Mouse (Mus musculus) intestine, embryonic 16.5 days (tissue): ENCODE measurements around the gene Vwf. TPM values are rescaled to one million over a fixed set of nuclear protein-coding genes. Genes with fewer than 3 reads are reported as not detected.

Experiments used
- ATAC-seq: fragments of 200-750 bp; cut with Nextera tagmentation; 2 replicates; pipeline ENCODE4 v1.8.0; 2017; ENCODE audit warnings: moderate TSS enrichment, moderate library complexity
- H3K27ac ChIP-seq: fragments of 300-500 bp; sonication (generic); 2 replicates; pipeline ENCODE4 v1.5.1; 2014; ENCODE audit warnings: mild to moderate bottlenecking, low read length
- H3K27me3 ChIP-seq: fragments of 300-500 bp; sonication (generic); replicated peaks from 2 replicates; pipeline ENCODE4 v1.6.1; 2014; ENCODE audit warnings: low read length, control low read depth, mixed read lengths; ENCODE audit not compliant: control insufficient read depth, insufficient read depth
- H3K36me3 ChIP-seq: fragments of 300-500 bp; sonication (generic); 2 replicates; pipeline ENCODE4 v1.6.1; 2014; ENCODE audit warnings: low read length, control low read depth; ENCODE audit not compliant: control insufficient read depth, insufficient read depth
- H3K4me1 ChIP-seq: fragments of 300-500 bp; sonication (generic); 2 replicates; pipeline ENCODE4 v1.6.1; 2014; ENCODE audit warnings: low read length, control low read depth, mixed read lengths; ENCODE audit not compliant: control insufficient read depth, insufficient read depth
- H3K4me2 ChIP-seq: fragments of 300-500 bp; sonication (generic); 2 replicates; pipeline ENCODE4 v1.6.1; 2014; ENCODE audit warnings: low read depth, low read length, control low read depth
- H3K4me3 ChIP-seq: fragments of 300-500 bp; sonication (generic); 2 replicates; pipeline ENCODE4 v1.5.1; 2014; ENCODE audit warnings: mild to moderate bottlenecking, low read length
- H3K9ac ChIP-seq: fragments of 300-500 bp; sonication (generic); 2 replicates; pipeline ENCODE4 v1.6.1; 2014; ENCODE audit warnings: low read depth, low read length
- H3K9me3 ChIP-seq: fragments of 300-500 bp; sonication (generic); 2 replicates; pipeline ENCODE4 v1.6.1; 2016; ENCODE audit warnings: low read length, control low read depth; ENCODE audit not compliant: control insufficient read depth
- WGBS: fragments of 180-500 bp; shearing (Covaris S2); extraction: QIAGEN DNeasy Blood & Tissue Kit; methylation state at CpG from one replicate; pipeline ENCODE4 v1.1.7; 2014; 5-methylcytosine and 5-hydroxymethylcytosine counted together
- polyA plus RNA-seq: library from polyadenylated mRNA; unstranded; fragments of >200 nt; fragmentation: Nextera tagmentation; extraction: Ambion mirVana; gene quantifications from 2 replicates; pipeline ENCODE4 v1.2.1, GENCODE M21; 2015

Vwf gene
- polyA plus RNA-seq, 1 experiment from 2014 or later, result 7.0 TPM

DNA sequence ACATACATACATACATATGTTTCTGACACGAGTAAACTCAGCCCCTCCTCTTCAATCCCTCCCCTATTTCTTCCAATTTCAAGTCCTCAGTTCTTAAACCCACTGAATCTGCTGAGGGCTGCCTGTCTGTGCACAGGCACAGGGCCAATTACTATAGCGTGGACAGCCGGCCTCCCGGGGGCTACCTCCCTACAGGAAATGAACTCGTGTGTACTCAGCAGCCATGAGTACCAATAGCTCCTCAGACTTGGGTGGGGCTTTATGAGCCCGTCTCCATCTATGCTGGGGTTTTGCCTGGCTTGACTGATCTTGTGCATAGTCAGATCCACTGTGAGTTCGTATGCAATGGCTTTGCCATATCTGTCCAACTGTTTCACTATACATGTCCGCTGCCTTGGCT lies 7.2 kb upstream of the Vwf start:
- no peaks in the 10 kb centered on the region for H3K9me3 ChIP-seq
- H3K27me3 ChIP-seq, result no peaks in the 10 kb centered on the region
- H3K4me1 ChIP-seq, result peaks cover 4% of the 10 kb centered on the region
- no peak overlapping the region for H3K9ac ChIP-seq
- H3K36me3 ChIP-seq, result no peaks in the 10 kb centered on the region
- H3K4me3 ChIP-seq, result no peak overlapping the region
- WGBS, result 35% methylated on average over 8 of the region's 8 CpGs
- peak; percentile 71 for ATAC-seq
- no peak overlapping the region for H3K27ac ChIP-seq
- no peak overlapping the region for H3K4me2 ChIP-seq

DNA sequence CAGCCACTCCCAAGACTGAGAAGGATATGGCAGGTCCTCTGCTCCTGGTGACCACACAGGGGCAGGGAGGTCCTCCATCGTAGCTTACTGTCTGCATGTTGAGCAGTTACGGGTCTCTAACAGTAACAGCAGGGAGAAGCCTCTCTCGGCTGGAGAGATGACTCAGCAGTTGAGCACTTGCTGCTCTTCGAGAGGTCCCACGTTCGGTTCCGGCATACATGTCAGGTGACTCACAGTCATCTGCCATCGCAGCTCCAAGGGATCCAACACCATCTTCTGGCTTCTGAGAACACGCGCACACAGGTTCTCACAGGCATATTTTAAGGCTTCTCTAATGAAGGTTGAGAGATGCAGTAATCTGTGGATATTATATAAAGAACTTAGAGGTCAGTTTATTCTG lies 6.4 kb upstream of the Vwf start:
- Histone ChIP-seq H3K36me3 (no peaks in the 10 kb centered on the region), H3K9me3 (no peaks in the 10 kb centered on the region), H3K4me3 (no peak overlapping the region), H3K4me1 (peaks cover 4% of the 10 kb centered on the region), H3K27ac (no peak overlapping the region), H3K27me3 (no peaks in the 10 kb centered on the region), H3K4me2 (no peak overlapping the region), H3K9ac (no peak overlapping the region)
- WGBS, result 80% methylated on average over 10 of the region's 10 CpGs
- ATAC-seq, result no peak

DNA sequence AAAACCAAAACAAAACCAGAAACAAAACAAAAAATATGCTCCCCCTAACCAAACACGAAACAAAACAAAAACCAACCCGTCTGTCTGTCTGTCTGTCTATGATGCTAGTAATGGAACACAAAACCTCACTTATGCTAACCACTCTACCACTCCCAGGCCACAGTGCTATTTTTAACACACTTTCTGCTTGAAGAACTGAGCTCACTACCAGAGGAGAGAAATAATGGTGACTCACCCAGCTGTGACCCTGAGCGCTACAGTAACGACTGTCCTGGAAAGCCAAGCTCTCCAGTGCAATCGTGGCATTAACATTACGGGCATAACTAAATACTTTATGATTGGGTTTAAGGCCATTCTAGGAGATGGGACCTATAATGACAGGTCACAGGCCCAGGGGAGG lies 5.7 kb upstream of the Vwf start:
- Histone ChIP-seq H3K4me3 (no peak overlapping the region), H3K27ac (no peak overlapping the region), H3K4me1 (peaks cover 4% of the 10 kb centered on the region), H3K9me3 (no peaks in the 10 kb centered on the region), H3K36me3 (no peaks in the 10 kb centered on the region), H3K27me3 (no peaks in the 10 kb centered on the region), H3K9ac (no peak overlapping the region), H3K4me2 (no peak overlapping the region)
- WGBS, result 84% methylated on average over 6 of the region's 6 CpGs
- no peak for ATAC-seq

- Histone ChIP-seq H3K4me3 (no peak overlapping the region), H3K27me3 (no peaks in the 10 kb centered on the region), H3K9ac (no peak overlapping the region), H3K36me3 (no peaks in the 10 kb centered on the region), H3K27ac (no peak overlapping the region), H3K9me3 (no peaks in the 10 kb centered on the region), H3K4me1 (peaks cover 4% of the 10 kb centered on the region), H3K4me2 (no peak overlapping the region)
- WGBS, result 78% methylated on average over 6 of the region's 6 CpGs
- no peak for ATAC-seq
Observed at GRCm38 (mm10) chr6:125541296-125541695, 5.3 kb upstream of the Vwf start.

- Histone ChIP-seq H3K4me3 (no peak overlapping the region), H3K27ac (no peak overlapping the region), H3K36me3 (no peaks in the 10 kb centered on the region), H3K27me3 (no peaks in the 10 kb centered on the region), H3K4me1 (no peaks in the 10 kb centered on the region), H3K4me2 (no peak overlapping the region), H3K9me3 (no peaks in the 10 kb centered on the region), H3K9ac (no peak overlapping the region)
- 73% methylated on average over 10 of the region's 10 CpGs for WGBS
- ATAC-seq, result no peak
Observed at GRCm38 (mm10) chr6:125548406-125548805, 1.8 kb downstream of the Vwf start.

DNA sequence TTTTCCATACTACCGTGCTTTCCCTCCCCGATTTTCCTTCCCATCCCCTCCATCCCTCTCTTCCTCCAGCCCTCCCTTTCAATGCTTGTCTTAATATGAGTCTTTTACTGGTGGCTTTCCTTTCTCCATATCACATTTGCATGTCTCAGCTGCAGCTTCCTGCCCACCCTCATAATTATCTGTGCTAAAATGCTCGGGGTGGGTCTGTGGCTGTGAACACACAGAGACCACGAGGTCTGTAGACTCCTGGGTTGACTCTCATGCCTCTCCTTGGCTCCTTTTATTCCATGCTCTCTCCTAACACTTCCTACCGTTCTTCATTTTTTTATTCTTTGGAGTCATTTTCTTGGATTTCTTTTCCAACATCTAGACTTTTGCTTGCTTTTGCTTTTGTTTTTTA lies 3.6 kb downstream of the Vwf start:
- WGBS, result 68% methylated on average over 5 of the region's 5 CpGs

GRCm38 (mm10) chr6:125552760-125553159 lies 6.2 kb downstream of the Vwf start:
- Histone ChIP-seq H3K27me3 (no peaks in the 10 kb centered on the region), H3K36me3 (no peaks in the 10 kb centered on the region), H3K9ac (no peak overlapping the region), H3K27ac (no peak overlapping the region), H3K4me1 (no peaks in the 10 kb centered on the region), H3K4me3 (no peak overlapping the region), H3K4me2 (no peak overlapping the region), H3K9me3 (no peaks in the 10 kb centered on the region)
- WGBS, result 55% methylated on average over 6 of the region's 6 CpGs
- ATAC-seq, result no peak

More for the DNA sequence above, 3.6 kb downstream of the Vwf start:
- Histone ChIP-seq H3K4me3 (no peak overlapping the region), H3K4me1 (no peaks in the 10 kb centered on the region), H3K4me2 (no peak overlapping the region), H3K36me3 (no peaks in the 10 kb centered on the region), H3K9ac (no peak overlapping the region), H3K27me3 (no peaks in the 10 kb centered on the region), H3K27ac (no peak overlapping the region), H3K9me3 (no peaks in the 10 kb centered on the region)
- no peak for ATAC-seq

GRCm38 (mm10) chr6:125553551-125553950 lies 7.0 kb downstream of the Vwf start:
- Histone ChIP-seq H3K9me3 (no peaks in the 10 kb centered on the region), H3K4me2 (no peak overlapping the region), H3K27me3 (no peaks in the 10 kb centered on the region), H3K4me3 (no peak overlapping the region), H3K36me3 (no peaks in the 10 kb centered on the region), H3K27ac (no peak overlapping the region), H3K9ac (no peak overlapping the region), H3K4me1 (no peaks in the 10 kb centered on the region)
- WGBS, result 63% methylated on average over 4 of the region's 4 CpGs
- ATAC-seq, result no peak

- ATAC-seq, result no peak
- no peaks in the 10 kb centered on the region for H3K27me3 ChIP-seq
Observed at GRCm38 (mm10) chr6:125558831-125559230, 12.3 kb downstream of the Vwf start.

DNA sequence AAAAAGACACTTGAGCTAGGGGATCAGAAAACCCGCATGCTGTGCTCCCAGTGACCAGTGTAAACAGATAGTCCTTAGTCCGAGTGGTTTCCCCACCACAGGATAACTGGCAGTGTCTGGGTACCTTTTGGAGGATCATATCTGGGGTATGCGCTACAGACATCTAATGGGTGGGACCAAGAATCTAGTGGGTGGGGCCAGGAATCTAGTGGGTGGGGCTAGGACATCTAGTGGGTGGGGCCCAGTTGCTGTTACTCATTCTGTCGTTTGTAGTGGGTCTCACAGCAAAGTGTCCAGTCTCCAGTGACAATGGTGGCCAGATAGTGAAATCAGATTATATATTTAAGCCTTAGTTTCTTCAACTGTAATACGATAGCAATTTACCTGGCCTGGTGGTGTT lies 14.5 kb downstream of the Vwf start:
- no peak overlapping the region for H3K4me2 ChIP-seq
- H3K4me3 ChIP-seq, result no peak overlapping the region
- no peak overlapping the region for H3K27ac ChIP-seq
- WGBS, result 77% methylated on average over 5 of the region's 5 CpGs
- peaks cover 3% of the 10 kb centered on the region; the same call in 1 of the 2 replicates for H3K4me1 ChIP-seq
- ATAC-seq, result no peak
- no peaks in the 10 kb centered on the region for H3K9me3 ChIP-seq
- H3K36me3 ChIP-seq, result no peaks in the 10 kb centered on the region
- no peak overlapping the region for H3K9ac ChIP-seq
- H3K27me3 ChIP-seq, result no peaks in the 10 kb centered on the region

More at GRCm38 (mm10) chr6:125558831-125559230, 12.3 kb downstream of the Vwf start:
- Histone ChIP-seq H3K36me3 (no peaks in the 10 kb centered on the region), H3K4me1 (no peaks in the 10 kb centered on the region), H3K9ac (no peak overlapping the region), H3K9me3 (no peaks in the 10 kb centered on the region), H3K4me3 (no peak overlapping the region), H3K4me2 (no peak overlapping the region), H3K27ac (no peak overlapping the region)
- WGBS, result 76% methylated on average over 8 of the region's 8 CpGs
